Mouse (Mus musculus) B cell, adult 67 days (primary cell): Measurements from ENCODE around the gene Rassf10. TPM values are rescaled to one million over a fixed set of nuclear protein-coding genes. Genes with fewer than 3 reads are reported as not detected.

Experiments
- total RNA-seq, 2 experiments: library from RNA; stranded (reverse); gene quantifications; 4 replicates each; pipeline ENCODE4 v1.2.4; 2023

Rassf10 gene
- not detected for total RNA-seq

DNA sequence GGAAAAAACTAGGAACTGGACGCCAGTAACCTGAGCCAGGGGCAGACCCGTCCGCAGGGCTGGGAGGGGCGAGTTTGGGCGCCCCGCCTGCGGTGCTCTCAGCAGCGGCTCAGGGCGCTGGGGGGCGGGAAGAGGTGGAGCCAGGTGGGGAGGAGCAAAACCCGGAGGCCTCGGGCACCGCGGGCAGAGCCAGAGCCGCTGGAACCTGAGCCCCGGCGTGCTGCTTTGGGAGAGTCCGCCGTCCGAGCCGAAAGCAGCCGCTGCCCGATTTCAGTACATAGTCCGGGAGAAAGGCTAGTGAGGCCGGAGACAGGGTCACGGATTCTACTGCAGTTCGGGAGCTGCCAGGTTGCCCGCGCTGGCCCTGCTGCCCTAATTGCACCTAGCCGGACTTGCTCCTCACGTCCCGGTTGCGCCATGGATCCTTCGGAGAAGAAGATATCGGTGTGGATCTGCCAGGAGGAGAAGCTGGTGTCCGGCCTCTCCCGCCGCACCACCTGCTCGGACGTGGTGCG is at the start of gene Rassf10:
Gene Rassf10 (plus strand): TSS at position 186 of the 515 bp plus-strand sequence.

